16 mouse cellular contexts compared by ENCODE assay signal in the genomic region with DNA sequence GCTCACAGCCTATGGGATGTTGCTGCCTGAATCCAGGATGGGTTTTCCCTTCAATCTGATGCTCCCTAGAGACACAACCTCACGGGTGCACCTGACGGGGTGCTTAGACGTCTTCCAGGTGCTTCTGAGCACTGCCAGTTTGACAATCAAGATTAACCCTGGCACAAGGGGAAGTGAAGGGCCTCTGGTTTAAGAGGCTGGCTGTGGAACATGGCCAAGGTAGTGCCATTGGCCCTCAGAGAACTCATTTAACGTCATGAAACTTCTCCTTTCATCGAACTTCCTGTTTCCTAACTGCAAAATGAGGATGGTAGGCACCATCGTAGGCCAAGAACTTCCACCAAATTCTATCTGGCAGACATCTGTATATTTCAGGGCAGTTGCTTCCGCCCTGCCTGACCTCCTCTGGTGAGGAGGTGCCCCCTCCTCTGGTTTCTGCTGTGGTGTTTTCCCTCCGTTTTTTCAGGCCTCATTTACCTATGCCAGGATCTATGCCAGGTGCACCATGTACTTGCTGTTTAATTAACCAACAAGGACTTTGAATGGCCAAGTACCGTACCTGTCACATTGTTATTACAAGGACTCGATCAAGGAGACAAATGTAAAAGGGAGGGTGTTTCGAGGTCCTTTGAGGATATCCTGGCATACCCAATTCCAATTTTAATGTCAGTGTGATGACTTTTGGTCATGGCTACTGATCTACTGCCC. TPM values are rescaled to one million over a fixed set of nuclear protein-coding genes. Genes with fewer than 3 reads are reported as not detected.
DNase-seq lines count a peak whose midpoint lies in the region; ATAC-seq and TF ChIP-seq lines count a peak whose summit lies in the region.
"Had no signal": no experiment of that assay in that cellular context is flagged by ENCODE, and none has a peak within 500 bp of the region (broad histone marks: within the 10 kb centered on the region; RNA-seq: fewer than 3 reads in every experiment).

No protein-coding gene starts in this region.

- peak; percentile 73 for DNase-seq in kidney, adult 2 months
- DNase-seq in urinary bladder, postnatal 14 days (ENCODE audit: low spot score), result peak; percentile 26
- DNase-seq in urinary bladder, adult 2 months (ENCODE audit: low spot score), result no peak
- DNase-seq in lung, postnatal 25 days (ENCODE audit: low spot score), result peak; percentile 58
- no peak for DNase-seq in forebrain, embryonic 11.5 days (ENCODE audit: low spot score)
- DNase-seq: adrenal gland, postnatal 25 days; cerebellum, postnatal 10 days; forebrain, postnatal 0 days had no signal

- H3K4me1 ChIP-seq in kidney, adult 2 months (ENCODE audit: control insufficient read depth, insufficient read depth, low read length), result peaks cover 20% of the 10 kb centered on the region; the same call in 1 of the 2 replicates
- 0 out of 2 replicates have a peak, but pooled peaks cover 3% of the 10 kb centered on the region for H3K4me1 ChIP-seq in kidney, embryonic 14.5 days (ENCODE audit: control insufficient read depth, insufficient read depth, low read length)
- peaks cover 16% of the 10 kb centered on the region for H3K4me1 ChIP-seq in hindbrain, embryonic 13.5 days (replicated peaks)
- H3K4me1 ChIP-seq in hindbrain, embryonic 16.5 days (ENCODE audit: control insufficient read depth, insufficient read depth, low read depth, low read length), result no peaks in the 10 kb centered on the region
- no peaks in the 10 kb centered on the region; the same call in 1 of the 2 replicates for H3K4me1 ChIP-seq in forebrain, embryonic 11.5 days (replicated peaks; ENCODE audit: control insufficient read depth, insufficient read depth, low read length)

- no peak for TF ChIP-seq CTCF in kidney, adult 2 months (conservative IDR thresholded peaks at IDR 0.05; ENCODE audit: insufficient read depth, insufficient read length, low read depth, low read length)

- no peaks in the 10 kb centered on the region for H3K27me3 ChIP-seq in kidney, adult 2 months (replicated peaks; ENCODE audit: control insufficient read depth, insufficient read depth, low read length)
- no peaks in the 10 kb centered on the region for H3K27me3 ChIP-seq in kidney, embryonic 14.5 days (ENCODE audit: control insufficient read depth, insufficient read depth, low read length)
- H3K27me3 ChIP-seq in hindbrain, embryonic 13.5 days, result no peaks in the 10 kb centered on the region
- no peaks in the 10 kb centered on the region for H3K27me3 ChIP-seq in hindbrain, embryonic 16.5 days (replicated peaks; ENCODE audit: control insufficient read depth, insufficient read depth, low read length)
- no peaks in the 10 kb centered on the region for H3K27me3 ChIP-seq in forebrain, embryonic 11.5 days (ENCODE audit: control insufficient read depth, insufficient read depth, low read length)
- H3K27me3 ChIP-seq: limb, embryonic 12.5 days; midbrain, embryonic 12.5 days; neural tube, embryonic 12.5 days had no signal

- H3K9ac ChIP-seq in kidney, embryonic 14.5 days (ENCODE audit: low read depth, low read length), result no peak overlapping the region
- no peak overlapping the region for H3K9ac ChIP-seq in hindbrain, embryonic 13.5 days
- no peak overlapping the region for H3K9ac ChIP-seq in hindbrain, embryonic 16.5 days (ENCODE audit: low read depth, low read length)
- H3K9ac ChIP-seq in forebrain, embryonic 11.5 days (ENCODE audit: low read length), result no peak overlapping the region
- H3K9ac ChIP-seq: forebrain, postnatal 0 days; limb, embryonic 12.5 days; midbrain, embryonic 12.5 days; neural tube, embryonic 12.5 days had no signal

- no peak overlapping the region for H3K4me2 ChIP-seq in kidney, embryonic 14.5 days (replicated peaks; ENCODE audit: low read depth, low read length)
- no peak overlapping the region for H3K4me2 ChIP-seq in hindbrain, embryonic 13.5 days
- no peak overlapping the region for H3K4me2 ChIP-seq in hindbrain, embryonic 16.5 days (ENCODE audit: low read length)
- H3K4me2 ChIP-seq in forebrain, embryonic 11.5 days (ENCODE audit: low read depth, low read length, severe bottlenecking), result no peak overlapping the region
- H3K4me2 ChIP-seq: limb, embryonic 12.5 days; midbrain, embryonic 12.5 days; neural tube, embryonic 12.5 days had no signal

- H3K36me3 ChIP-seq in kidney, adult 2 months (ENCODE audit: control insufficient read depth, insufficient read depth, low read length), result no peaks in the 10 kb centered on the region
- H3K36me3 ChIP-seq in kidney, embryonic 14.5 days (ENCODE audit: control insufficient read depth, insufficient read depth, low read length), result peaks cover 8% of the 10 kb centered on the region
- no peaks in the 10 kb centered on the region for H3K36me3 ChIP-seq in hindbrain, embryonic 13.5 days
- H3K36me3 ChIP-seq in hindbrain, embryonic 16.5 days (ENCODE audit: control insufficient read depth, insufficient read depth, low read length), result no peaks in the 10 kb centered on the region
- H3K36me3 ChIP-seq in forebrain, embryonic 11.5 days (ENCODE audit: control insufficient read depth, insufficient read depth, low read length), result no peaks in the 10 kb centered on the region
- H3K36me3 ChIP-seq: neural tube, embryonic 12.5 days had no signal

- no peak for ATAC-seq in kidney, embryonic 14.5 days (ENCODE audit: low FRiP score, low TSS enrichment)
- ATAC-seq in hindbrain, embryonic 13.5 days (ENCODE audit: low FRiP score), result no peak
- ATAC-seq in hindbrain, embryonic 16.5 days, result no peak
- no peak for ATAC-seq in forebrain, embryonic 11.5 days (replicated peaks; ENCODE audit: low FRiP score)
- ATAC-seq: CD4-positive, CD25-positive, alpha-beta regulatory T cell, adult 4 months; forebrain, postnatal 0 days had no signal

- H3K4me3 ChIP-seq in kidney, adult 2 months (ENCODE audit: insufficient read depth, low read depth, low read length), result no peak overlapping the region
- no peak overlapping the region for H3K4me3 ChIP-seq in kidney, embryonic 14.5 days (ENCODE audit: low read length)
- H3K4me3 ChIP-seq in hindbrain, embryonic 13.5 days, result no peak overlapping the region
- H3K4me3 ChIP-seq in hindbrain, embryonic 16.5 days (ENCODE audit: low read length), result no peak overlapping the region
- no peak overlapping the region for H3K4me3 ChIP-seq in forebrain, embryonic 11.5 days (ENCODE audit: low read depth, low read length)
- H3K4me3 ChIP-seq: heart, adult 2 months; limb, embryonic 12.5 days; midbrain, embryonic 12.5 days; neural tube, embryonic 12.5 days had no signal

- WGBS in kidney, adult 2 months, result 38% methylated on average over 11 of the region's 11 CpGs
- 76% methylated on average over 11 of the region's 11 CpGs for WGBS in kidney, embryonic 14.5 days
- WGBS in hindbrain, embryonic 13.5 days, result 88% methylated on average over 11 of the region's 11 CpGs
- WGBS in hindbrain, embryonic 16.5 days, result 91% methylated on average over 11 of the region's 11 CpGs
- WGBS in forebrain, embryonic 11.5 days, result 88% methylated on average over 11 of the region's 11 CpGs

- TF ChIP-seq POLR2A in kidney, adult 2 months (IDR thresholded peaks at IDR 0.05; ENCODE audit: low read depth, low read length), result no peak

- peak overlapping the region; percentile 6; the same call in 1 of the 2 replicates for H3K27ac ChIP-seq in kidney, adult 2 months (ENCODE audit: insufficient read depth, low read depth, low read length)
- no peak overlapping the region for H3K27ac ChIP-seq in kidney, embryonic 14.5 days (ENCODE audit: low read depth, low read length)
- H3K27ac ChIP-seq in hindbrain, embryonic 13.5 days, result no peak overlapping the region
- no peak overlapping the region for H3K27ac ChIP-seq in hindbrain, embryonic 16.5 days (ENCODE audit: low read depth, low read length)
- H3K27ac ChIP-seq in forebrain, embryonic 11.5 days (ENCODE audit: low read depth, low read length), result no peak overlapping the region
- H3K27ac ChIP-seq: heart, adult 2 months; limb, embryonic 12.5 days; midbrain, embryonic 12.5 days; neural tube, embryonic 12.5 days had no signal

- H3K9me3 ChIP-seq in kidney, embryonic 14.5 days (ENCODE audit: control insufficient read depth, low read length), result no peaks in the 10 kb centered on the region
- H3K9me3 ChIP-seq in hindbrain, embryonic 13.5 days, result no peaks in the 10 kb centered on the region
- H3K9me3 ChIP-seq in hindbrain, embryonic 16.5 days (ENCODE audit: control insufficient read depth, low read length), result no peaks in the 10 kb centered on the region
- H3K9me3 ChIP-seq in forebrain, embryonic 11.5 days (ENCODE audit: control insufficient read depth, low read length), result no peaks in the 10 kb centered on the region
- H3K9me3 ChIP-seq: limb, embryonic 12.5 days; midbrain, embryonic 12.5 days; neural tube, embryonic 12.5 days had no signal

RNA-seq across cellular contexts. Expression of a gene that starts 29.7 kb away (rescaled TPM):
- 16.3 and 22.6 TPM in 2 replicates for polyA plus RNA-seq in kidney, adult 2 months (2012; rRNA removed)
- polyA plus RNA-seq in kidney, embryonic 14.5 days (2014; fragmentation: Nextera tagmentation; extraction: Ambion mirVana), result 11.4 and 18.1 TPM in 2 replicates
- polyA plus RNA-seq in urinary bladder, adult 2 months (2012; rRNA removed), result 29.9 and 31.5 TPM in 2 replicates
- polyA plus RNA-seq in hindbrain, embryonic 13.5 days (2015; fragmentation: Nextera tagmentation; extraction: Ambion mirVana), result 5.9 and 6.4 TPM in 2 replicates
- 3.4 and 5.4 TPM in 2 replicates for polyA plus RNA-seq in hindbrain, embryonic 16.5 days (2015; fragmentation: Nextera tagmentation; extraction: Ambion mirVana)
- 18.8 and 20.9 TPM in 2 replicates for polyA plus RNA-seq in forebrain, embryonic 11.5 days (2014; fragmentation: Nextera tagmentation; extraction: Ambion mirVana)

Comparison
In these comparisons a context has a peak if more than half of its experiments do, and no peak if none do; other contexts are left out.
1. DNase-seq: peak in kidney, adult 2 months (single experiment), urinary bladder, postnatal 14 days (single experiment) and lung, postnatal 25 days (single experiment); none in urinary bladder, adult 2 months (single experiment) and forebrain, embryonic 11.5 days (single experiment).